Mouse (Mus musculus): ENCODE results near the gene Zfand6.

Zfand6 gene

GRCm38 (mm10) chr7:84689251-84690100 is at the start of gene Zfand6:
Gene Zfand6 (minus strand): TSS chr7:84689959.
- DNase-seq: peak; percentile 99

GRCm38 (mm10) chr7:84736803-84737202 is 47.0 kb upstream of the Zfand6 start:
- DNase-seq: no peak

- peak; percentile 91 for DNase-seq
Measured at GRCm38 (mm10) chr7:84733038-84733437, 43.3 kb upstream of the Zfand6 start.

DNA sequence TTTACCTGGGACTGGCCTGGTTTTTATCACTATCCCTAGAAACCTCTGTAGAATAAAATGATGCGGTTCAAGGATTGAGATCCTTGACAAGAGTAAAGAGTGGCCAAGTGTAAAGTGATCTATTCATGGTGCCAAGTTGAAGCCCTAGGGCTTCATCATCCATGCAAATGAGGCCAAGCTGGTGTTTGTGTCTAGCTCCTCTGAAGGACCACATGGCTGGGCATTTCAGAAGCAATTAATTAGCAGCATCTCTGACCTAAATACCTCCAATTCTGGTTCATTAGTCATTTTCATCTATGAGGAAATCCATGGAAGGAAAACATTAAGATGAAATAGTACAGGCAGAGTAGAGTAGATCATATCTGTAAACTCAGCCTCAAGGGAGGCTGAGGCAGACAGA is 42.3 kb upstream of the Zfand6 start:
- DNase-seq: no peak

GRCm38 (mm10) chr7:84731076-84731475 is 41.3 kb upstream of the Zfand6 start:
- no peak for DNase-seq

DNA sequence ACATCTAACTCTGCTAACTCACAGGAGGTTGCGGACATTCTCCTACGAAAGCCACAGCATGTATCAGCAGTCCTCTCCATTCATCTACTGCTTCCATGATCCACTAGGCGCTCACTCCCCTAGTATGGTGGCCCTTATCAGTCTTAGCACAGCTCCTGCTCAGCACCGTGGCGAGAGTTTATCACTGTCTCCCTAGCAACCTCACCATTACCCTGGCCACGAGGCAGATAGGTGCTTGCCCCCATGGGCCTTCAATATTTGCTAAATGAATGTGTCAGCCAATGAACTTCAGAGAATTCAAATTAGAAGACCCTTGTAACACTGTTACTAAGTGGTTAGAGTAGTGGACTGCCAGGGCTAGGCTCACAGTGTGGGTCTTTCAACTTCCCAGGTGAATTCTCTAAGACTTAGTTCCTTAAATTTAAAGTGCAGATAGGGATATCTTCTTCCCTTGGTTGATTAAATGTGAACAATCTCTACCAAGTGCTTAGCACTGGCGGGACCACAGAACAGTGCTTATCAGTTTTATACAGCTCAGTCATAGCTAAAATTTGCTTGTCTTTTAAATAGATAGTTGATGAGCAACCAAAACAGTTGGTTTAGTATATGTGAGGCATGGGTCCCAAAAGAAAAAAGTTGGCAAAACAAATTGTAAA is 33.2 kb upstream of the Zfand6 start:
- no peak for DNase-seq

DNA sequence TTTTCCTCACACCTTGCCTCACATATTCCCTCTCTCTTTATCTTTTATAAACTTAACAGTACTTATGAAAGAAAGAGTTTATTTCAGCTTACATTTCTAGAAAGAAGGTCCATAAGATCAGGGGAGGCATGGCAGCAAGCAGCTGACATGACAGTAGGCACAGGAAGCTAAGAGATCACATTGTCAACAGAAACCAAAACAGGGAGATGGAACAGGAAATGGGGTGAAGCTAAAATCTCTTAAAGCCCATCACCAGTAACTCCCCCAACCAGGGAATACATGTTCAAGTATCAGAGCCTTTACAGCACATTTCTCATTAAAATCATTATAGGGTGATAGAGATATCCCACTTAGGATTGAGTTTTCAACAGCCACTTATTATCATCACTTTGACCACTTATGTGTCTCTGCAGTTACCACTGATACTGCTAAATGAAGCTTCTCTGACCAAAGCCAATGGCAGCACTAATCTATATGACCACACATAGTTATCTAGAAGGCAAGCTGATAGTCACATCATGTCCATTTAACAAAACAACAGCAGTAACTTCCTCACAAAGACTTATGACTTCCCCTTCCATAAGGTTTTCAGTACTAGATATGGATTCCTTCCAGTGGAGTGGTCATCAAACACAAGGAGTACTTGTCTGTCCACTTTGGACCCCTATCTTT is 20.7 kb upstream of the Zfand6 start:
- no peak for DNase-seq

- DNase-seq: no peak
Measured at GRCm38 (mm10) chr7:84706877-84707276, 17.1 kb upstream of the Zfand6 start.

DNA sequence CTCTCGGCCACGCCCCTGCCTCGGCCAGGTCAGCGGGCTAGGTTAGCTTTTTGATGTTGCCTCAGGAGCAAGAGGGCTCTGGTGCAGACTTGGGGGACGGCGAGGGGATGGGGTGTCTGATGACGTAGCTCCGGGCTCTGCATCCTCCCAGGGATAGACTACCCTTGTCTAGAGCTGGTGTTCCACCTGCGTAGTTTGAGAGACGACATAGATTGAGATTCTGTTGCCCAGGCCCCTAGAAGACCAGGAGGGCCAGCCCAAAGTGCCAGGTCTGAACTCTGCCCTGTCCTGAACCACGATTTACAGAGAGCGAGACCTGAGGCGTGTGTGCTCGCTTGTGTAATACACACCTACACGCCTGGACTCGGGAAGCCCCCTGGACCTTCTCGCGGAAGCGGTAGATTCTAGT is 346 bp upstream of the Zfand6 start:
- DNase-seq: no peak

- DNase-seq: no peak
Measured at GRCm38 (mm10) chr7:84687653-84688580, 1.8 kb downstream of the Zfand6 start.

- DNase-seq: no peak
Measured at GRCm38 (mm10) chr7:84686380-84686779, 3.4 kb downstream of the Zfand6 start.

DNA sequence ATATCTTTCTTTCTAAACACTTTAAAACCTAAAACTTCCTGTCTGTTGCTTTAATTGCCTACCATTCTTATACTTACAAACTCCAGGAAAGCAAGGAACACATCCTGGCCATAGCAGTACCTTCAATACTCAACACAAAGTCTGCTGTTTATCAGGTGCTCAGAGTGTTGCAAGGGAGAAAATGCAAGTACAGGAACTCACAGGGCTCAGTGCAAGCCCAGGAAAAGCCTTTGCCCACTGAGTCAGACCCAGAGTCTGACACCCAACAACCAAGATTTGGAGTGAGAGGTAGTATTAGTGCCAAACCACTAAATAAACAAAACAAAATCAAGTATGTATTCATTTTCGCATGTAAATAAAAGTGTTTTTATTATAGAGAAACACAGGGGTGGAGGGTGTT is 5.1 kb downstream of the Zfand6 start:
- DNase-seq: no peak

DNA sequence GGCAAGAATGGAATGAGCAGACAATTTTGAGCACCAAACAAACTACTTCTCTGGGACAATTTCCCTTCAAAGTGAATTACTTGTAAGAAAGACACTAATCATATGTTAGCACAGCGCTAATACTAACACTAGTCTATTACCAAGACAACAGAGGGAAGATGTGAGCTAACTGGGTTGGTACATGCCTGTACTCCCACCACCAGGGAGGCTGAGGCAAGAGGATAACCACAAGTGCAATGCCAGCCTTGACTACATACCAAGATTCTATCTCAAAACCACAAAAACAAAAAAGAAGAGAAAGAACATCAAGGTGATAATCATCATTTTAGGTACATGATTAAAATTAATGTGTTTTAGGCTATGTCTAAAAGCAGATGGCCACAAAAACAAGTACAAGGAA is 8.2 kb downstream of the Zfand6 start:
- no peak for DNase-seq

DNA sequence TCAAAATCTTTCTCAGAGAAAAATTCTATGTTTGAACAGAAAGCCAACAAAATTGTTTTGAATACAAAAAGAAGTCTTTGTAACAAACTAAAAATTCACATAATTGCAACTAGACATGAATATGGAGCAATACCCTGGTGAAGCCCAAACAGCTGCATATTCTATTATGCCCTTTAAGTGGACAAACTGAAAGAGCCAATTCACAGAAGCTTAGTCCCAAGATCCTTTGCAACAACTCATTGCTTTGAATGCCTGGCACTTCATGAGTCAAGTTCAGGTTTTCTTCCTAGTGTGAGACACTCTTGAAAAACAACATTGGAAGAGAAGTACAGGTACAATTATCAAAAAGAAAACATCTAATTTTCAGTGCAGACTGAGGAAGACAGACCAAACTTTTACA is 8.8 kb downstream of the Zfand6 start:
- no peak for DNase-seq

DNA sequence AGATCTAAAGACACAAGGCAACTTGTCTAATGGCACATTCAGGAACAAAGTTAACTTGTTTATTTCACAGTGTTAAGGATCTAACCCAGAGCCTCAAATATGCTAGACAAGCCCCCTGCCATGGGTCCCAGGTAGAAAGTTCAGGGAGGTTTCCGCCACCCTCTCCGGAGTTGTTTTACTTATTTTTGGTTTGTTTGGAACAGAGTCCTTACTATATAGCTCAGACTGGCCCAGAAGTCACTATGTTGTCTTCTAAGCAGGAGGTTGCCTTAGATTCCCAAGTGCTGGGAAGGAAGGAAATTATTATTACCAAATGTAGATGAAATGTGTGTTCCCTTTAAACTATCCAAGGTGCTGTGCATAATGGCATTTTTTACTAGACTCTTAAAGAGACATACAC is 9.7 kb downstream of the Zfand6 start:
- DNase-seq: no peak

- DNase-seq: peak; percentile 67
Measured at GRCm38 (mm10) chr7:84679264-84679663, 10.5 kb downstream of the Zfand6 start.

GRCm38 (mm10) chr7:84673103-84673502 is 16.7 kb downstream of the Zfand6 start:
- no peak for DNase-seq

DNA sequence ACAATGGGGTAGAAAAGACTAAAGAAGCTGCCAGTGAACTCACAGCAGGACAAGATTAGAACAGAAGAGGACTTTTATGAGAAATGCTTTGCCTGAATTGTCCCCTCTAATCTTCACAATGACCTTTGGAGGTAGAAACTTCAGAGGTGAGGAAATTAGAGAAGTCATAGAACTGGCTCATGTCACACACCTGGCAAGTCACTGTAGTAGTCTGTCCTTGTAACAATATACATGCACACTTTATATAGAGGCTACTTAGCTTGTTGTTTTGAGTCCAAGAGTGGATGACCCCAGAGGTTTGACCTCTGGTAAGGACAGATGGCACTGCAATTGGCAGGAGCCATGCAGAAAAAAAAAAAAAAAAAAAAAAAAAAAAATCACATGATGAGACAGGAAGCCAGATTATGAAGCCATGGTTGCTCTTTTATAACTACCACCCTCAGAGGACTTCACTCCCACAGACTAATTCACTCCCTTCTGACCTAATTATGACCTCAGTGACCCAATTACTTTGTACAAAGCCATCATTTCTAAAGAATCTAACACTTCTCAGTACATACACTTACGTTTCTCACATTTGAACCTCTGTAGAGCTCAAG is 20.1 kb downstream of the Zfand6 start:
- no peak for DNase-seq

DNA sequence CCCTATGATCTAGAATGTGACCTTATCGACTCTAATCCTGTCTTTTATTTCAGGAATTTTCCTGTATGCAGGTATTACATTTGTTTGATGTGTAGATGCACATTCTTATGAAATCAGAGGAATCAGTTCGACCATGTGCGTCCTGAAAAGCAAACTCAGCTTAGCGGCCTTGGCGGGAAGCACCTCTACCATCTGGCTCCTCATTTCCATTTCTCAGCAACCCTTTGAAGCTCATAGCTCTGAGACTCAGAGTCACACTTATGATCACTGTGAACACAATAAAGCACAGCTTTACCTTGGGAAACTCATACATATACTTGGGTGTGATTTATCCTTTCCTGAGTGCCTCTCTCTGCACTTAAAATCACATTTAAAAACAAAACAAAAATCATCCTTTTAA is 21.8 kb downstream of the Zfand6 start:
- DNase-seq: peak; percentile 54

DNA sequence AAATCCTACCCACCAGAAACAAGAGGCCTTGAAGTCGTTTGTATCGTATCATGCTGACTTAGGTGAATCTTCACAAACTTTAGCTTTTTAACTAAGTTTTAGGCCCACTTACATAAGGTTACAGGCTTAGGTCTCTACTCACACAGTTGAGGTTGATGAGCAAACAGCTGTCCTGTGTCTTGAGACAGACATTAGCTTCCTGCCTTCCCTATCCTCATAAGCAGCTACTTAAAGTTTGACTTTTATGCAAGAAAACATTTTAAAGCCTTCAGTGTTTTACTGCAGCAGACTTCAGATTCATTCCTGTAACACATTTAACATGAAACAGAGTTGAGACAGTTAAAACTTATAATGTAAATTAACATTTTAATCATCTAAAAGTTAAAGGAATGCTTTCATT is 37.0 kb downstream of the Zfand6 start:
- no peak for DNase-seq

DNA sequence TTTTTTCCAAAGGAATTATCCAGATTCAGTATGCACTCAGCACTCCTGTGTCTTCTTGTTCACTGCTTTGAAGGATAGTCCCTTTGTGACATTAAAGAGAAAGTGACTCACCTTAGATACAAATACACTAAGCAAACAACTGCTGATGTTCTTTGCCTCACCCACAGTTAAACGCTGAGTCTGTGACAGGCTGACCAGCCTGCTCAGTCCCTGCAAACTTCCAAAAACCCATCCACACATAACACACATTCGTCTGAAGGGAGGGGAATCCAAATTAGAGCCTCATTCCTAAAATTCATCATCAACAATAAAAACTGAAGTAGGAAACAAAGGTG is 37.8 kb downstream of the Zfand6 start:
- no peak for DNase-seq

- DNase-seq: no peak
Measured at GRCm38 (mm10) chr7:84651303-84651986, 38.3 kb downstream of the Zfand6 start.

All from cerebellum, adult 11-12 months (tissue).